Mouse (Mus musculus) left cerebral cortex, postnatal 25 days (tissue): Measurements from ENCODE around the gene Olfr1121. TPM values are rescaled to one million over a fixed set of nuclear protein-coding genes. Genes with fewer than 3 reads are reported as not detected.
"Not testable (repeated sequence)": the region's sequence is repeated elsewhere in the genome, so short reads cannot be mapped to it uniquely, and the experiment has no call there.

Experiments
- DNase-seq, 2 experiments: peaks; one replicate each; pipeline ENCODE4 v3.0.0; 2022; ENCODE audit warnings: low spot score in 2 of 2, mixed read lengths in 1 of 2
- intact Hi-C: fragments of 180-260 bp; cut with DNase I; formaldehyde crosslinking; loops from one replicate; pipeline ENCODE4 v1.15.1; 2025
- total RNA-seq, 2 experiments: library from RNA; stranded (reverse); gene quantifications; 2 replicates each; pipeline ENCODE4 v1.2.3; 2021

Olfr1121 gene
- not detected for total RNA-seq

DNA sequence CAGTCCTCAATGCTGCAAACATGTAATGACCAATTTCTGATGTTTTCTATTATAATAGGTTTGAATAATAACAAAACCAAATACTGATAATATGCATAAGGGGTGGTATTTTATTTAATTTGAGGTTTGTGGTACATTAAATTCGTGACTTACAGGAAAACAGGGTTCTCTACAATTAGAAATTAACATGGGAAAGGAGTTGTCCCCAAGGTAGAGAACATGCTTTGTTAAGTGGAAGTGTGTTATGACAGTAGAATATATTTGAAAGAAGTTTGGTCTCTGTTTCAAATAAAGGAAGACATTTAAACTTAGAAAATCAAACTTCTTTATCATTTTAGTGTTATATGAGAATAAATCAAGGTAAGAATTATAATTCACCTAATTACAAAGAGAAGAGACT lies at the start of gene Olfr1121:
Gene Olfr1121, plus strand, starts transcription at position 301 of the 400 bp plus-strand sequence.
- intact Hi-C loops = no loop called here
- DNase-seq = no peak

DNA sequence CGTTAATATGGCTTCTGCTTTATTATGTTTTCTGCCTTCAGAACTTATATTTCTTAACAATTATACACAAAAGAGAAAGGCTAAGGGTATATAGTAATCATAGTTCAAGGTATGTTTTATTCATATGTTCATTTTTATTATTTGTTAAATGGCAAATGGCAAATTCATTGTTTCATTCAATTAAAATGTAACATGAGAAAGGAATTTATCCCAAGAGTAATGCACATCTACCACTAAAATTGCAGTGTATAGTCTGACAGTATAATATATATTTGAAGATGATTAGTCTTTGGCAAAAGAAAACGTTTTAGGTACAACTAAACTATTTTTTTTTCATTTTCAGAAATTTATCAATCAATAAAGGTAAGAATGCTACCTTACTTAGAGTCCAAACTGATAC lies 15.2 kb upstream of the Olfr1121 start, which contains the start of gene Olfr1120:
Gene Olfr1120, plus strand, starts transcription at position 301 of the 400 bp plus-strand sequence.
- no peak for DNase-seq
- intact Hi-C loops = no loop called here

DNA sequence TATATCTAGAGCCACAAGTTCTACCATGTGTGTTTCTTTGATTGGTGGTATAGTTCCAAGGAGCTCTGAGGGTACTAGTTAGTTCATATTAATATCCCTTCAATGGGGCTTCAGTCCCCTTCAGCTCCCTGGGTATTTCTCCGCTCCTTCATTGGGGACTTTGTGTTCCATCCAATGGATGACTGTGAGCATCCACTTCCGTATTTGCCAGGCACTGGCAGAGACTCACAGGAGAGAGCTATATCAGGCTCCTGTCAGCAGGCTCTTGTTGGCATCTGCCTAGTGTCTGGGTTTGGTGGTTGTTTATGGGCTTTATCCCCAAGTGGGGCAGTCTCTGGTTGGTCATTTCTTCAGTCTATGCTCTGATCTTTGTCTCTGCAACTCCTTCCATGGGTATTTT lies 9.6 kb upstream of the Olfr1121 start:
- DNase-seq, intact Hi-C loops: not testable (repeated sequence)

DNA sequence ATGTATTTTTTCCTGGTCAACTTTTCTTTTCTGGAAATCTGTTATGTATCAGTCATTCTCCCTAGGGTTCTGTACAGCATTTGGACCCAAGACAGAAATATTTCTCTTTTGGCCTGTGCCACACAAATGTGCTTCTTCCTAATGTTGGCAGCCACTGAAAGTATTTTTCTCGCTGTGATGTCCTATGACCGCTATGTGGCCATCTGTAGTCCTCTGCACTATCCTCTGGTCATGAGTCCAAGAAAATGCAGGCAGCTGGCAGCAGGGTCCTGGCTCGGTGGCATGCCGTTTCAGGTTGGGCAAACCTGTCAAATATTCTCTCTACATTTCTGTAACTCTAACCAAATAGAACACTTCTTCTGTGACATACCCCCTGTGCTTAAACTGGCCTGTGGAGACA lies 2.0 kb downstream of the Olfr1121 start:
- intact Hi-C loops = no loop called here
- DNase-seq = no peak

GRCm38 (mm10) chr2:87383935-87384334 lies 14.2 kb downstream of the Olfr1121 start:
- intact Hi-C loops = no loop called here
- DNase-seq = no peak

GRCm38 (mm10) chr2:87385549-87385948 lies 15.9 kb downstream of the Olfr1121 start, which contains the start of gene Olfr1122:
Olfr1122 (plus strand) TSS chr2:87385849.
- DNase-seq = no peak
- intact Hi-C loops = no loop called here

DNA sequence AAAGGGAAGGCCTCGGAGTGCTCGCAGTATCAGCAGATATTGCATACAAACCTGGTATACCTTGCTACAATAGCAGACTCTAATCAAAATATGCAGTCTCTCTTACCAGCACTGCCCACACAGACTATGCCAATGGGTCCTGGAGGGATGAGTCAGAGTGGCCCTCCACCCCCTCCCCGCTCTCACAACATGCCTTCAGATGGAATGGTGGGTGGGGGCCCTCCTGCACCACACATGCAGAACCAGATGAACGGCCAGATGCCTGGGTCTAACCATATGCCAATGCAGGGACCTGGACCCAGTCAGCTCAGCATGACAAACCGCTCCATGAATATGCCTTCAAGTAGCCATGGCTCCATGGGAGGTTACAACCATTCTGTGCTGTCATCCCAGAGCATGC lies 23.9 kb downstream of the Olfr1121 start:
- peak in 1 of 2 experiments; percentile 1 for DNase-seq
- intact Hi-C loops = loop anchor here (10.0 kb wide), 1 partner anchor 381 kb away; the partner anchor contains the start of gene Olfr152

DNA sequence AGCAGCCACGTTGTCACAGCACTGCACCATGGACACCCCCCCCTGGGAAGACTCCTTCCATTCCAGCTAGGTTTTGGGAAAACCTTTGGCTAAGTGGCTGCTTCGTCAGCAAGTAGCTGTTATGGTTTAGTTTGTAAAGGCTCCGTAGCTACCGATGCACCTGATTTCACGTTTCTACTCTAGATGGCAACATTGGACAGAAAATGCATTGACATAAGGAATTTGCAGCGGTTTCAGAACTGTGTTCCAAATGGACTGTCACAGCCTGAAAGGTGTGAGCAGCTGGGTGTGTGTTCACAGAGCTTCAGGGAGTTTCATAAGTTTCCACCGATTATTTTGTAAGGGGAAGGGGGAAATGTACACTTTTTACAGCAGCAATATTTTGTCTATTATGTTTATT lies 25.0 kb downstream of the Olfr1121 start:
- intact Hi-C loops = loop anchor here (10.0 kb wide), 1 partner anchor 380 kb away; the partner anchor contains the start of gene Olfr152
- DNase-seq = peak; percentile 9 to 16

DNA sequence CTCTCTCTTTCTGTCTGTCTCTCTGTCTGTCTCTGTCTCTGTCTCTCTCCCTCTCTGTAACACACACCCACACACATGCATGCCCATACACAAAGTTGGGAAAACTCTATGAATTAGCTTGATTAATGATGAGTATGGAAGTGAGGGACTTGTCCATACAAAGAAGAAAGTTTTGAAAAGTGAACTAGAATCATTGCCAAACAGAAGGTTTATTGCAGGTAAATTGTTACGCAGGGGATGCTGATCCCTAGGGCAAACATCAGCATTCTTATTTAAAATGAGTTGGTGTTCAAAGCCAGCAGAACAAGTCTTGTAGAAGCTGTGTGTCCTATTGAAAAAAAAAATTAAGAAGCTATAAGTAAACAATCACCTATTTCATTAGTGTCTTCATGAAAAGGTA lies 46.6 kb downstream of the Olfr1121 start, which contains the start of gene Olfr1123:
Gene Olfr1123, plus strand, starts transcription at position 301 of the 400 bp plus-strand sequence.
- DNase-seq = no peak
- intact Hi-C loops = no loop called here

Other genes with a start within 250 kb of the Olfr1121 start
- gene Olfr1110, start 229.6 kb upstream of the Olfr1121 start, total RNA-seq = not detected
- gene Olfr1111, start 217.3 kb upstream of the Olfr1121 start, total RNA-seq = not detected
- gene Olfr1112, start 182.1 kb upstream of the Olfr1121 start, total RNA-seq = not detected
- not detected for gene Olfr1113, start 160.9 kb upstream of the Olfr1121 start, total RNA-seq
- not detected for gene Olfr1115, start 121.9 kb upstream of the Olfr1121 start, total RNA-seq
- not detected for gene Olfr1116, start 102.4 kb upstream of the Olfr1121 start, total RNA-seq
- gene Olfr1118, start 62.3 kb upstream of the Olfr1121 start, total RNA-seq = not detected
- not detected for gene Olfr1120, start 15.1 kb upstream of the Olfr1121 start, total RNA-seq
- under 1 TPM in 1 of 2 experiments, not detected in 1; 0.14 TPM for gene Olfr1122, start 16.0 kb downstream of the Olfr1121 start, total RNA-seq
- gene Olfr1123, start 46.7 kb downstream of the Olfr1121 start, total RNA-seq = not detected
- gene Olfr1124, start 60.4 kb downstream of the Olfr1121 start, total RNA-seq = not detected
- gene Olfr1126, start 84.1 kb downstream of the Olfr1121 start, total RNA-seq = not detected
- gene Pramel7, start 127.2 kb downstream of the Olfr1121 start, total RNA-seq = not detected
- gene Pramel6, start 136.7 kb downstream of the Olfr1121 start, total RNA-seq = not detected
- not detected for gene Olfr153, start 161.9 kb downstream of the Olfr1121 start, total RNA-seq
- not detected for gene Olfr1128, start 175.6 kb downstream of the Olfr1121 start, total RNA-seq
- gene Olfr1129, start 204.0 kb downstream of the Olfr1121 start, total RNA-seq = not detected
- not detected for gene Olfr1130, start 236.3 kb downstream of the Olfr1121 start, total RNA-seq